Mouse (Mus musculus): Measurements from ENCODE around the gene Mdfic.

DNA sequence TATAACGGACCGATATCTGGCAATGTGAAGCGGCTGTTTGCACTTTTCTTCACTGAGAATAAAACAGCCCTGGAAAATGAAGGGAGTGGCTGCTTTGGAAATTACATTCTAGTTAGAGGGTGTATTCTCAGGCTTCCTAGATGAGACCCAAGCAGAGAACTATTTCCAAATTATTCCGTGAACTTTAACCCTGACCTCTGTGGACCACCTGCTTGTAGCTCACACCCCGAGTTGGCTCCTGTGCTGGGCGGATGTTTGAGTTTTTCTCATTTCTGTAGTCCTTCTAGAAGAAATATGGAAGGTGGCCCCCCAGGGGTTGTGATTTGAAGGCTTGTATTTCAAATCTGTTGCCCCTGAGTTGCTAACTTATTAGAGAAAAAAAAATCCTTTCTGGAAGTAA is 23.3 kb downstream of the Mdfic start:
- TF ChIP-seq CTCF (IDR thresholded peaks at IDR 0.05; ENCODE audit: low read depth, low read length), result no peak
- TF ChIP-seq POLR2A (IDR thresholded peaks at IDR 0.05; ENCODE audit: borderline replicate concordance, low read depth, low read length), result no peak

Measured in bone marrow macrophage, adult 2 months (primary cell).